Mouse (Mus musculus) stomach, embryonic 14.5 days (tissue): ENCODE data around the gene Dusp11. TPM values are rescaled to one million over a fixed set of nuclear protein-coding genes. Genes with fewer than 3 reads are reported as not detected.
"Not testable (repeated sequence)": the region's sequence is repeated elsewhere in the genome, so short reads cannot be mapped to it uniquely, and the experiment has no call there.

Source experiments
- ATAC-seq: fragments of 200-750 bp; cut with Nextera tagmentation; 2 replicates; pipeline ENCODE4 v1.8.0; 2017; ENCODE audit warnings: low read depth, moderate TSS enrichment; ENCODE audit not compliant: insufficient number of reproducible peaks, insufficient read depth, low FRiP score
- H3K27ac ChIP-seq: fragments of 300-500 bp; sonication (generic); 2 replicates; pipeline ENCODE4 v1.5.1; 2014; ENCODE audit warnings: mild to moderate bottlenecking, low read length, moderate library complexity, mixed read lengths
- H3K27me3 ChIP-seq: fragments of 300-500 bp; sonication (generic); 2 replicates; pipeline ENCODE4 v1.6.1; 2014; ENCODE audit warnings: low read length, control low read depth, mixed read lengths; ENCODE audit not compliant: control insufficient read depth, insufficient read depth
- H3K36me3 ChIP-seq: fragments of 300-500 bp; sonication (generic); 2 replicates; pipeline ENCODE4 v1.6.1; 2014; ENCODE audit warnings: mild to moderate bottlenecking, control low read depth, low read length, moderate library complexity, mixed read lengths; ENCODE audit not compliant: control insufficient read depth, insufficient read depth
- H3K4me1 ChIP-seq: fragments of 300-500 bp; sonication (generic); 2 replicates; pipeline ENCODE4 v1.6.1; 2014; ENCODE audit warnings: low read length, control low read depth, mixed read lengths; ENCODE audit not compliant: control insufficient read depth, insufficient read depth
- H3K4me2 ChIP-seq: fragments of 300-500 bp; sonication (generic); replicated peaks from 2 replicates; pipeline ENCODE4 v1.6.1; 2014; ENCODE audit warnings: low read depth, low read length, control low read depth
- H3K4me3 ChIP-seq: fragments of 300-500 bp; sonication (generic); 2 replicates; pipeline ENCODE4 v1.5.1; 2014; ENCODE audit warnings: low read depth, low read length, control low read depth
- H3K9ac ChIP-seq: fragments of 300-500 bp; sonication (generic); replicated peaks from 2 replicates; pipeline ENCODE4 v1.6.1; 2014; ENCODE audit warnings: low read depth, mild to moderate bottlenecking, control low read depth, low read length, moderate library complexity, mixed read lengths
- H3K9me3 ChIP-seq: fragments of 300-500 bp; sonication (generic); 2 replicates; pipeline ENCODE4 v1.6.1; 2016; ENCODE audit warnings: low read depth, low read length, control low read depth; ENCODE audit not compliant: control insufficient read depth
- WGBS: fragments of 180-500 bp; shearing (Covaris S2); extraction: QIAGEN DNeasy Blood & Tissue Kit; methylation state at CpG from one replicate; pipeline ENCODE4 v1.1.7; 2014; 5-methylcytosine and 5-hydroxymethylcytosine counted together
- polyA plus RNA-seq: library from polyadenylated mRNA; unstranded; fragments of >200 nt; fragmentation: Nextera tagmentation; extraction: Ambion mirVana; gene quantifications from 2 replicates; pipeline ENCODE4 v1.2.1, GENCODE M21; 2014

Gene Dusp11
- polyA plus RNA-seq, 1 experiment from 2014 or later, result 66.2 TPM

GRCm38 (mm10) chr6:85909704-85910103 lies 51.8 kb downstream of the Dusp11 start:
- ATAC-seq, result no peak
- no peaks in the 10 kb centered on the region for H3K27me3 ChIP-seq
- no peaks in the 10 kb centered on the region for H3K9me3 ChIP-seq
- H3K4me3 ChIP-seq, result no peak overlapping the region
- WGBS, result 88% methylated on average over 1 of the region's 1 CpGs
- peaks cover 2% of the 10 kb centered on the region; the same call in 1 of the 2 replicates for H3K4me1 ChIP-seq
- no peak overlapping the region for H3K4me2 ChIP-seq
- no peaks in the 10 kb centered on the region for H3K36me3 ChIP-seq
- H3K27ac ChIP-seq, result no peak overlapping the region
- no peak overlapping the region for H3K9ac ChIP-seq

- no peak overlapping the region for H3K9ac ChIP-seq
- no peaks in the 10 kb centered on the region for H3K27me3 ChIP-seq
- no peak overlapping the region for H3K4me3 ChIP-seq
- no peaks in the 10 kb centered on the region for H3K9me3 ChIP-seq
- no peak overlapping the region for H3K27ac ChIP-seq
- 63% methylated on average over 3 of the region's 3 CpGs for whole genome bisulfite sequencing
- no peaks in the 10 kb centered on the region for H3K4me1 ChIP-seq
- no peak overlapping the region for H3K4me2 ChIP-seq
- no peaks in the 10 kb centered on the region for H3K36me3 ChIP-seq
- no peak for ATAC-seq
Observed at GRCm38 (mm10) chr6:85908341-85908740, 53.1 kb downstream of the Dusp11 start.

GRCm38 (mm10) chr6:85906911-85907351 lies 54.5 kb downstream of the Dusp11 start:
- not testable (repeated sequence) for H3K4me2 ChIP-seq, H3K27me3 ChIP-seq, H3K9me3 ChIP-seq, H3K27ac ChIP-seq, H3K4me1 ChIP-seq, ATAC-seq, H3K36me3 ChIP-seq, H3K4me3 ChIP-seq, H3K9ac ChIP-seq
- 68% methylated on average over 2 of the region's 2 CpGs for WGBS

GRCm38 (mm10) chr6:85904642-85905061 lies 56.8 kb downstream of the Dusp11 start, which contains the start of gene Nat8f4:
TSS of gene Nat8f4 (minus strand) at chr6:85904884.
- not testable (repeated sequence) for H3K9ac ChIP-seq, H3K36me3 ChIP-seq, H3K27me3 ChIP-seq, H3K4me1 ChIP-seq, H3K27ac ChIP-seq, H3K9me3 ChIP-seq
- H3K4me3 ChIP-seq, result peak within 1 kb of the TSS; percentile 12; the same call in 1 of the 2 replicates
- 16% methylated on average over 20 of the region's 20 CpGs for WGBS
- H3K4me2 ChIP-seq, result peak within 1 kb of the TSS; percentile 22; the same call in 1 of the 2 replicates
- ATAC-seq, result peak; percentile 81

GRCm38 (mm10) chr6:85902303-85902702 lies 59.2 kb downstream of the Dusp11 start:
- Histone ChIP-seq H3K9ac (no peak overlapping the region), H3K36me3 (no peaks in the 10 kb centered on the region), H3K4me1 (no peaks in the 10 kb centered on the region), H3K9me3 (no peaks in the 10 kb centered on the region), H3K4me3 (no peak overlapping the region), H3K27me3 (no peaks in the 10 kb centered on the region), H3K4me2 (no peak overlapping the region), H3K27ac (no peak overlapping the region)
- ATAC-seq, result no peak
- 90% methylated on average over 2 of the region's 2 CpGs for WGBS

GRCm38 (mm10) chr6:85898596-85899475 lies 62.6 kb downstream of the Dusp11 start:
- WGBS, result 72% methylated on average over 6 of the region's 8 CpGs
- not testable (repeated sequence) for H3K36me3 ChIP-seq, H3K4me1 ChIP-seq, H3K4me2 ChIP-seq, H3K27me3 ChIP-seq, H3K9ac ChIP-seq, H3K9me3 ChIP-seq, H3K4me3 ChIP-seq, ATAC-seq, H3K27ac ChIP-seq

GRCm38 (mm10) chr6:85895061-85895648 lies 66.3 kb downstream of the Dusp11 start:
- H3K27me3 ChIP-seq, H3K4me3 ChIP-seq, H3K27ac ChIP-seq, H3K9ac ChIP-seq, H3K4me2 ChIP-seq, H3K9me3 ChIP-seq, H3K4me1 ChIP-seq, H3K36me3 ChIP-seq, ATAC-seq: not testable (repeated sequence)
- 78% methylated on average over 25 of the region's 25 CpGs for WGBS
